Mouse (Mus musculus) cerebellum, postnatal 14 days (tissue): ENCODE measurements around the gene Hipk2.
A peak's percentile ranks its signal among the peaks of the same experiment; 100 is the strongest.

Source experiments
- DNase-seq, 2 experiments: peaks; one replicate each; pipeline ENCODE4 v3.0.0; 2021; ENCODE audit warnings: mixed read lengths in 2 of 2

Gene Hipk2

GRCm38 (mm10) chr6:38739266-38739665, 136.7 kb downstream of the Hipk2 start:
- no peak for DNase-seq

- no peak for DNase-seq
Measured at GRCm38 (mm10) chr6:38737763-38738162, 138.2 kb downstream of the Hipk2 start.

- peak; percentile 92 for DNase-seq
Measured at GRCm38 (mm10) chr6:38736240-38736639, 139.7 kb downstream of the Hipk2 start.

- DNase-seq = no peak
Measured at GRCm38 (mm10) chr6:38732681-38733080, 143.3 kb downstream of the Hipk2 start.

- DNase-seq = no peak
Measured at GRCm38 (mm10) chr6:38730169-38731146, 145.5 kb downstream of the Hipk2 start.

- DNase-seq = no peak
Measured at GRCm38 (mm10) chr6:38725515-38725914, 150.4 kb downstream of the Hipk2 start.

- DNase-seq = no peak
Measured at GRCm38 (mm10) chr6:38721361-38721760, 154.6 kb downstream of the Hipk2 start.

GRCm38 (mm10) chr6:38719229-38719628, 156.7 kb downstream of the Hipk2 start:
- no peak for DNase-seq

GRCm38 (mm10) chr6:38718625-38719024, 157.3 kb downstream of the Hipk2 start:
- DNase-seq = no peak

GRCm38 (mm10) chr6:38715881-38716280, 160.1 kb downstream of the Hipk2 start:
- DNase-seq = no peak

- DNase-seq = no peak
Measured at GRCm38 (mm10) chr6:38713957-38714898, 161.7 kb downstream of the Hipk2 start.

GRCm38 (mm10) chr6:38710449-38710848, 165.5 kb downstream of the Hipk2 start:
- no peak for DNase-seq

- peak; percentile 20 to 38 for DNase-seq
Measured at GRCm38 (mm10) chr6:38704264-38704984, 171.5 kb downstream of the Hipk2 start.

GRCm38 (mm10) chr6:38703526-38703925, 172.4 kb downstream of the Hipk2 start:
- DNase-seq = no peak

- DNase-seq = peak in 1 of 2 experiments; percentile 30
Measured at GRCm38 (mm10) chr6:38702810-38703399, 173.1 kb downstream of the Hipk2 start.

GRCm38 (mm10) chr6:38701421-38701820, 174.5 kb downstream of the Hipk2 start:
- no peak for DNase-seq

- no peak for DNase-seq
Measured at GRCm38 (mm10) chr6:38698233-38698889, 177.6 kb downstream of the Hipk2 start.

- no peak for DNase-seq
Measured at GRCm38 (mm10) chr6:38696570-38696969, 179.4 kb downstream of the Hipk2 start.

GRCm38 (mm10) chr6:38695380-38696054, 180.4 kb downstream of the Hipk2 start:
- peak; percentile 90 to 94 for DNase-seq

GRCm38 (mm10) chr6:38692556-38692955, 183.4 kb downstream of the Hipk2 start:
- no peak for DNase-seq

- DNase-seq = no peak
Measured at GRCm38 (mm10) chr6:38691052-38691451, 184.9 kb downstream of the Hipk2 start.
